11 mouse cellular contexts compared by ENCODE assay signal in genomic region chr4:82411965-82412364, GRCm38 (mm10).
A peak's percentile ranks its signal among the peaks of the same experiment; 100 is the strongest.
DNase-seq lines count a peak whose midpoint lies in the region; ATAC-seq and TF ChIP-seq lines count a peak whose summit lies in the region.
"Had no signal": no experiment of that assay in that cellular context is flagged by ENCODE, and none has a peak within 500 bp of the region (broad histone marks: within the 10 kb centered on the region; RNA-seq: fewer than 3 reads in every experiment).

No protein-coding gene starts in this region.

- no peak for TF ChIP-seq POLR2A in liver, adult 2 months (IDR thresholded peaks at IDR 0.05; ENCODE audit: extremely low read depth, insufficient read depth, low read length)

- no peak for TF ChIP-seq CTCF in liver, adult 2 months (IDR thresholded peaks at IDR 0.05; ENCODE audit: low read depth, low read length)

- peaks cover 41% of the 10 kb centered on the region for H3K4me1 ChIP-seq in heart, embryonic 11.5 days (ENCODE audit: control insufficient read depth, insufficient read depth, low read length)
- H3K4me1 ChIP-seq in liver, adult 2 months (ENCODE audit: control insufficient read depth, insufficient read depth, low read length), result peaks cover 27% of the 10 kb centered on the region
- H3K4me1 ChIP-seq in liver, embryonic 11.5 days (replicated peaks; ENCODE audit: control insufficient read depth, insufficient read depth, low read length), result peaks cover 12% of the 10 kb centered on the region; the same call in 1 of the 2 replicates
- H3K4me1 ChIP-seq in embryonic facial prominence, embryonic 14.5 days (ENCODE audit: control insufficient read depth, insufficient read depth, low read length), result peaks cover 42% of the 10 kb centered on the region
- H3K4me1 ChIP-seq in stomach, embryonic 16.5 days (ENCODE audit: control insufficient read depth, insufficient read depth, low read length), result peaks cover 35% of the 10 kb centered on the region
- H3K4me1 ChIP-seq in forebrain, embryonic 13.5 days, result peaks cover 78% of the 10 kb centered on the region

- peak overlapping the region; percentile 58; the same call in 1 of the 2 replicates for H3K27ac ChIP-seq in heart, embryonic 11.5 days (ENCODE audit: low read depth, low read length)
- H3K27ac ChIP-seq in liver, adult 2 months (replicated peaks; ENCODE audit: insufficient read depth, low read depth, low read length), result peak overlapping the region; percentile 48
- H3K27ac ChIP-seq in liver, embryonic 11.5 days (ENCODE audit: low read depth, low read length), result no peak overlapping the region
- 0 out of 2 replicates have a peak overlapping the region, but pooled peaks have one; percentile 25 for H3K27ac ChIP-seq in embryonic facial prominence, embryonic 14.5 days (replicated peaks; ENCODE audit: low read depth, low read length)
- H3K27ac ChIP-seq in stomach, embryonic 16.5 days (ENCODE audit: low read length), result peak overlapping the region; percentile 66
- H3K27ac ChIP-seq in forebrain, embryonic 13.5 days, result no peak overlapping the region
- H3K27ac ChIP-seq: midbrain, embryonic 12.5 days had no signal

- no peak for ATAC-seq in heart, embryonic 11.5 days (replicated peaks; ENCODE audit: insufficient number of reproducible peaks, low FRiP score, low TSS enrichment)
- ATAC-seq in liver, embryonic 11.5 days (replicated peaks; ENCODE audit: low FRiP score), result no peak
- ATAC-seq in embryonic facial prominence, embryonic 14.5 days (ENCODE audit: low read depth), result no peak
- no peak; the same call in 1 of the 2 replicates for ATAC-seq in stomach, embryonic 16.5 days (ENCODE audit: insufficient read depth, low FRiP score)
- ATAC-seq in forebrain, embryonic 13.5 days, result no peak

- 0 out of 2 replicates have a peak overlapping the region, but pooled peaks have one; percentile 4 for H3K4me2 ChIP-seq in heart, embryonic 11.5 days
- no peak overlapping the region for H3K4me2 ChIP-seq in liver, embryonic 11.5 days
- H3K4me2 ChIP-seq in embryonic facial prominence, embryonic 14.5 days (ENCODE audit: low read depth, low read length), result no peak overlapping the region
- no peak overlapping the region for H3K4me2 ChIP-seq in stomach, embryonic 16.5 days (ENCODE audit: low read depth, low read length)
- H3K4me2 ChIP-seq in forebrain, embryonic 13.5 days, result no peak overlapping the region
- H3K4me2 ChIP-seq: midbrain, embryonic 12.5 days had no signal

- no peak overlapping the region for H3K4me3 ChIP-seq in heart, embryonic 11.5 days (ENCODE audit: low read depth, low read length)
- H3K4me3 ChIP-seq in liver, adult 2 months (ENCODE audit: insufficient read depth, low read depth, low read length), result no peak overlapping the region
- no peak overlapping the region for H3K4me3 ChIP-seq in liver, embryonic 11.5 days (ENCODE audit: low read depth, low read length)
- H3K4me3 ChIP-seq in embryonic facial prominence, embryonic 14.5 days (ENCODE audit: low read depth, low read length), result no peak overlapping the region
- no peak overlapping the region for H3K4me3 ChIP-seq in stomach, embryonic 16.5 days (replicated peaks; ENCODE audit: low read length)
- H3K4me3 ChIP-seq in forebrain, embryonic 13.5 days, result no peak overlapping the region
- H3K4me3 ChIP-seq: erythroblast, embryonic 14.5 days; midbrain, embryonic 12.5 days had no signal

- H3K79me2 ChIP-seq in liver, adult 2 months (ENCODE audit: control insufficient read depth, insufficient read depth, low read length), result peaks cover 50% of the 10 kb centered on the region

- 16% methylated on average over 5 of the region's 5 CpGs for WGBS in heart, embryonic 11.5 days (ENCODE audit: insufficient replicate concordance)
- 28% methylated on average over 5 of the region's 5 CpGs for WGBS in liver, adult 2 months
- WGBS in liver, embryonic 11.5 days, result 27% methylated on average over 5 of the region's 5 CpGs
- WGBS in embryonic facial prominence, embryonic 14.5 days, result 37% methylated on average over 5 of the region's 5 CpGs
- WGBS in stomach, embryonic 16.5 days, result 17% methylated on average over 5 of the region's 5 CpGs
- WGBS in forebrain, embryonic 13.5 days, result 65% methylated on average over 5 of the region's 5 CpGs

- DNase-seq in heart, postnatal 4 days, result no peak
- DNase-seq in liver, adult 2 months (ENCODE audit: extremely low read depth, low read depth, low spot score), result peak; percentile 66
- no peak for DNase-seq in liver, embryonic 11.5 days (ENCODE audit: low spot score)
- DNase-seq in embryonic facial prominence, embryonic 14.5 days (ENCODE audit: low spot score), result no peak
- DNase-seq in adrenal gland, postnatal 25 days, result no peak
- DNase-seq: adrenal gland, adult 2 months had no signal

- no peaks in the 10 kb centered on the region for H3K9me3 ChIP-seq in heart, embryonic 11.5 days (replicated peaks; ENCODE audit: control insufficient read depth, low read length)
- no peaks in the 10 kb centered on the region for H3K9me3 ChIP-seq in liver, embryonic 11.5 days (ENCODE audit: control insufficient read depth, low read length)
- H3K9me3 ChIP-seq in embryonic facial prominence, embryonic 14.5 days (ENCODE audit: control insufficient read depth, low read length), result no peaks in the 10 kb centered on the region
- H3K9me3 ChIP-seq in stomach, embryonic 16.5 days (replicated peaks; ENCODE audit: control insufficient read depth, low read length), result no peaks in the 10 kb centered on the region
- H3K9me3 ChIP-seq in forebrain, embryonic 13.5 days (replicated peaks), result no peaks in the 10 kb centered on the region
- H3K9me3 ChIP-seq: midbrain, embryonic 12.5 days had no signal

- no peaks in the 10 kb centered on the region for H3K27me3 ChIP-seq in heart, embryonic 11.5 days (ENCODE audit: control insufficient read depth, insufficient read depth, low read length)
- no peaks in the 10 kb centered on the region for H3K27me3 ChIP-seq in liver, adult 2 months (ENCODE audit: control insufficient read depth, insufficient read depth, low read length)
- no peaks in the 10 kb centered on the region for H3K27me3 ChIP-seq in liver, embryonic 11.5 days (replicated peaks; ENCODE audit: control insufficient read depth, insufficient read depth, low read length)
- H3K27me3 ChIP-seq in embryonic facial prominence, embryonic 14.5 days (replicated peaks; ENCODE audit: control insufficient read depth, insufficient read depth, low read length), result no peaks in the 10 kb centered on the region
- no peaks in the 10 kb centered on the region for H3K27me3 ChIP-seq in stomach, embryonic 16.5 days (ENCODE audit: control insufficient read depth, insufficient read depth, low read length)
- H3K27me3 ChIP-seq in forebrain, embryonic 13.5 days, result no peaks in the 10 kb centered on the region
- H3K27me3 ChIP-seq: midbrain, embryonic 12.5 days had no signal

- no peaks in the 10 kb centered on the region for H3K36me3 ChIP-seq in heart, embryonic 11.5 days (ENCODE audit: control insufficient read depth, insufficient read depth, low read length)
- no peaks in the 10 kb centered on the region for H3K36me3 ChIP-seq in liver, adult 2 months (ENCODE audit: control insufficient read depth, insufficient read depth, low read length)
- H3K36me3 ChIP-seq in liver, embryonic 11.5 days (ENCODE audit: control insufficient read depth, insufficient read depth, low read length), result no peaks in the 10 kb centered on the region
- no peaks in the 10 kb centered on the region for H3K36me3 ChIP-seq in embryonic facial prominence, embryonic 14.5 days (ENCODE audit: control insufficient read depth, insufficient read depth, low read length)
- H3K36me3 ChIP-seq in stomach, embryonic 16.5 days (ENCODE audit: control insufficient read depth, insufficient read depth, low read length), result no peaks in the 10 kb centered on the region
- no peaks in the 10 kb centered on the region for H3K36me3 ChIP-seq in forebrain, embryonic 13.5 days (ENCODE audit: poor library complexity, severe bottlenecking)
- H3K36me3 ChIP-seq: midbrain, embryonic 12.5 days had no signal

- no peak overlapping the region for H3K9ac ChIP-seq in heart, embryonic 11.5 days (ENCODE audit: low read depth, low read length)
- H3K9ac ChIP-seq in liver, adult 2 months (ENCODE audit: low read depth, low read length), result no peak overlapping the region
- no peak overlapping the region for H3K9ac ChIP-seq in liver, embryonic 11.5 days (ENCODE audit: low read depth, low read length)
- no peak overlapping the region for H3K9ac ChIP-seq in embryonic facial prominence, embryonic 14.5 days (ENCODE audit: low read depth, low read length)
- no peak overlapping the region for H3K9ac ChIP-seq in stomach, embryonic 16.5 days (ENCODE audit: low read length)
- H3K9ac ChIP-seq in forebrain, embryonic 13.5 days, result no peak overlapping the region
- H3K9ac ChIP-seq: midbrain, embryonic 12.5 days had no signal

Comparison
In these comparisons a context has a peak if more than half of its experiments do, and no peak if none do; other contexts are left out.
1. H3K27ac ChIP-seq: peak in heart, embryonic 11.5 days (single experiment), liver, adult 2 months (single experiment), embryonic facial prominence, embryonic 14.5 days (single experiment) and stomach, embryonic 16.5 days (single experiment); none in liver, embryonic 11.5 days (single experiment) and forebrain, embryonic 13.5 days (single experiment).